Mouse (Mus musculus): ENCODE results near the gene Hmgb2. TPM values are rescaled to one million over a fixed set of nuclear protein-coding genes. Genes with fewer than 3 reads are reported as not detected.
"Not testable (repeated sequence)": the region's sequence is repeated elsewhere in the genome, so short reads cannot be mapped to it uniquely, and the experiment has no call there.

The Hmgb2 gene
- polyA plus RNA-seq, 1 experiment from 2014 or later: 287 TPM

DNA sequence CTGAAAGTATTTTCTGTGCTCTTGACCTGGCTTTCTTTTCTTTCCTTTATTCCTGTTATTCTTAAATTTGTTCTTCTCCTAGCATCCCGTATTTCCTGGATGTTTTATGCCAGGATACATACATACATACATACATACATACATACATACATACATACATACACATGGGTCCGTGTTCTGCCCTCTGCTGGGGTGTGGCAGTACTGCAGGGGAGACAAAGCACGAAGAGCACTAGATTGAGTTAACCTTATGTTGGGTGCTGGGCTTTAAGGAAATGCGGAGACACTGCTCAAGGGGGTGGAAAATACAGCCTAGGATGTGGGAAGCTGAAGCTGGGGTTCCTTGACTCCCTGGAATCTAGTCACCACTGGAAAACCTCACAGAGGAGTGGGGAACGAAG is 8.1 kb upstream of the Hmgb2 start:
- H3K27ac ChIP-seq (ENCODE audit: low read length): no peak overlapping the region
- no peak overlapping the region for H3K4me2 ChIP-seq (ENCODE audit: low read depth, low read length)
- no peaks in the 10 kb centered on the region for H3K36me3 ChIP-seq (ENCODE audit: control insufficient read depth, insufficient read depth, low read length)
- WGBS: 56% methylated on average over 5 of the region's 5 CpGs
- no peak overlapping the region for H3K9ac ChIP-seq (ENCODE audit: low read depth, low read length)
- no peaks in the 10 kb centered on the region for H3K27me3 ChIP-seq (replicated peaks; ENCODE audit: control insufficient read depth, insufficient read depth, low read length)
- no peak overlapping the region for H3K4me3 ChIP-seq (ENCODE audit: low read length)
- no peaks in the 10 kb centered on the region for H3K9me3 ChIP-seq (ENCODE audit: control insufficient read depth, low read length)
- no peak for ATAC-seq
- peaks cover 12% of the 10 kb centered on the region; the same call in 1 of the 2 replicates for H3K4me1 ChIP-seq (ENCODE audit: control insufficient read depth, insufficient read depth, low read length)

DNA sequence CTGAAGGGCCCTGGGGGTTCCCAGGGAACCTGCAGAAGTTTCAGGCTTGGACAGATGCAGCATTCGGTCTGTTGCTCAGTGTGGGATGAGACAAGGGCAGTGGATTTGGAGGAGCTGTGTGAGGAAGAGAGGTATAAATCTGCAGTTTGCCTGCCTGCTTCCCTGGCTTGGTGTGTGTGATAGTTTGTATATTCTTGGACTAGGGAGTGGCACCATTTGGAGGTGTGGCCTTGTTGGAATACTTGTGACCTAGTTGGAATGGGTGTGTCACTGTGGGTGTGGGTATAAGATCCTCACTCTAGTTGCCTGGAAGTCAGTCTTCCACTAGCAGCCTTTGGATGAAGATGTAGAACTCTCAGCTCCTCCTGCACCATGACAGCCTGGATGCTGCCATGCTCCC is 6.2 kb upstream of the Hmgb2 start:
- WGBS: 78% methylated on average over 1 of the region's 1 CpGs
- not testable (repeated sequence) for H3K4me3 ChIP-seq (ENCODE audit: low read length); H3K4me2 ChIP-seq (ENCODE audit: low read depth, low read length); H3K36me3 ChIP-seq (ENCODE audit: control insufficient read depth, insufficient read depth, low read length); H3K9ac ChIP-seq (ENCODE audit: low read depth, low read length); H3K4me1 ChIP-seq (ENCODE audit: control insufficient read depth, insufficient read depth, low read length); H3K27me3 ChIP-seq (replicated peaks; ENCODE audit: control insufficient read depth, insufficient read depth, low read length); H3K9me3 ChIP-seq (ENCODE audit: control insufficient read depth, low read length); H3K27ac ChIP-seq (ENCODE audit: low read length)
- ATAC-seq: peak; percentile 45; the same call in 1 of the 2 replicates

GRCm38 (mm10) chr8:57507556-57508063 is 4.1 kb upstream of the Hmgb2 start:
- 0 out of 2 replicates have a peak, but pooled peaks cover 6% of the 10 kb centered on the region for H3K4me1 ChIP-seq (ENCODE audit: control insufficient read depth, insufficient read depth, low read length)
- no peak overlapping the region for H3K27ac ChIP-seq (ENCODE audit: low read length)
- no peaks in the 10 kb centered on the region for H3K27me3 ChIP-seq (replicated peaks; ENCODE audit: control insufficient read depth, insufficient read depth, low read length)
- no peak overlapping the region for H3K9ac ChIP-seq (ENCODE audit: low read depth, low read length)
- no peak overlapping the region for H3K4me3 ChIP-seq (ENCODE audit: low read length)
- ATAC-seq: no peak
- WGBS: 91% methylated on average over 4 of the region's 4 CpGs
- H3K9me3 ChIP-seq (ENCODE audit: control insufficient read depth, low read length): no peaks in the 10 kb centered on the region
- H3K4me2 ChIP-seq (ENCODE audit: low read depth, low read length): no peak overlapping the region
- H3K36me3 ChIP-seq (ENCODE audit: control insufficient read depth, insufficient read depth, low read length): no peaks in the 10 kb centered on the region

DNA sequence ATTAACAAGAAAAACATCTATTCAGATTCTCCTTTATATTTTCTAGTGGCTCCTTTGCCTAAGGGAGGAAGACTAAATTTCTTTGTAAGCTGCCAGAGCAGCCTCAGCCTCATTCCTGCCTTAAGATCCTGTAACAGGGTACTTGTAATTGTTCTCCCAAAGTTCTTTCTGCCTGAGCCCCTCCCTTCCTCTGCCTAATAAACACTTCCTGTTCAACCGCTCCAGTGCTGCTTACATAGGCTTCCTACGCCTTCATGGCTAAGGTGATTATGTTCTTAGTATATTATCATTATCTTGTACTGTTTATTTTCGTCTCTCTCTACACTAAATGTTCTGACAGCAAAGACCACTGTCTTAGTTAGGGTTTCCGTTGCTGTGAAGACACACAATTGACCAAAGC is 3.0 kb upstream of the Hmgb2 start:
- 83% methylated on average over 4 of the region's 4 CpGs for WGBS
- no peak overlapping the region for H3K4me2 ChIP-seq (ENCODE audit: low read depth, low read length)

DNA sequence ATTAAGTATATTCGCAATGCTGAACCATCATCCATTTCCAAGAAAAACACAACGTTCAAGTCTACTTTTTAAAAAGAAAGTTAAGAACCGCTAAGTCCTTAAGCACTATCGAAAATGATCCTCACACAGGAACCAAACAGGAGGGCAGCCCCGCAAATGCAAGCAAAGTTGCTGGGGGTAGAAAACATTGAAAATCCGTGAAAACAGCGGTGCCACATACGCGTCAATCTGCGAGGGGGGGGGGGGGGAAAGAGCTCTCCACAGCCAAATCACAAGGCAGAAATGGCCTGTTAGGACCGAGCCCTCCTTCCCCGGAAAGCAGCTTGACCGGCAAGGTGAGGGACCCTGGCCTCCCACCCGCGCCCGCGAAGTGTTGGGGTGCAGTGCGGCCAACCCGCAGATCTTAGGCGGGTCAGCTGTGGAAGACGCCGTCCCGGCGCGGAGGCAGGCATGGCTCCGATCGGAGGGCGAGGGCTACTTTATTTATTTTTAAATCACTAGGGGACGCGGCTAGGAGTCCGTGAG is 854 bp upstream of the Hmgb2 start:
- Histone ChIP-seq H3K27ac (ENCODE audit: low read length) (peak overlapping the region; percentile 85), H3K9me3 (ENCODE audit: control insufficient read depth, low read length) (no peaks in the 10 kb centered on the region), H3K36me3 (ENCODE audit: control insufficient read depth, insufficient read depth, low read length) (0 out of 2 replicates have a peak, but pooled peaks cover 2% of the 10 kb centered on the region), H3K9ac (ENCODE audit: low read depth, low read length) (peak overlapping the region; percentile 85), H3K4me1 (ENCODE audit: control insufficient read depth, insufficient read depth, low read length) (peaks cover 4% of the 10 kb centered on the region; the same call in 1 of the 2 replicates), H3K4me2 (ENCODE audit: low read depth, low read length) (peak overlapping the region; percentile 86), H3K4me3 (ENCODE audit: low read length) (peak overlapping the region; percentile 88), H3K27me3 (replicated peaks; ENCODE audit: control insufficient read depth, insufficient read depth, low read length) (no peaks in the 10 kb centered on the region)
- ATAC-seq: no peak
- WGBS: 1% methylated on average over 31 of the region's 31 CpGs

More for the DNA sequence above, 3.0 kb upstream of the Hmgb2 start:
- Histone ChIP-seq H3K4me1 (ENCODE audit: control insufficient read depth, insufficient read depth, low read length) (0 out of 2 replicates have a peak, but pooled peaks cover 6% of the 10 kb centered on the region), H3K27me3 (replicated peaks; ENCODE audit: control insufficient read depth, insufficient read depth, low read length) (no peaks in the 10 kb centered on the region), H3K9ac (ENCODE audit: low read depth, low read length) (no peak overlapping the region), H3K9me3 (ENCODE audit: control insufficient read depth, low read length) (no peaks in the 10 kb centered on the region), H3K27ac (ENCODE audit: low read length) (no peak overlapping the region), H3K36me3 (ENCODE audit: control insufficient read depth, insufficient read depth, low read length) (no peaks in the 10 kb centered on the region), H3K4me3 (ENCODE audit: low read length) (no peak overlapping the region)
- no peak for ATAC-seq

DNA sequence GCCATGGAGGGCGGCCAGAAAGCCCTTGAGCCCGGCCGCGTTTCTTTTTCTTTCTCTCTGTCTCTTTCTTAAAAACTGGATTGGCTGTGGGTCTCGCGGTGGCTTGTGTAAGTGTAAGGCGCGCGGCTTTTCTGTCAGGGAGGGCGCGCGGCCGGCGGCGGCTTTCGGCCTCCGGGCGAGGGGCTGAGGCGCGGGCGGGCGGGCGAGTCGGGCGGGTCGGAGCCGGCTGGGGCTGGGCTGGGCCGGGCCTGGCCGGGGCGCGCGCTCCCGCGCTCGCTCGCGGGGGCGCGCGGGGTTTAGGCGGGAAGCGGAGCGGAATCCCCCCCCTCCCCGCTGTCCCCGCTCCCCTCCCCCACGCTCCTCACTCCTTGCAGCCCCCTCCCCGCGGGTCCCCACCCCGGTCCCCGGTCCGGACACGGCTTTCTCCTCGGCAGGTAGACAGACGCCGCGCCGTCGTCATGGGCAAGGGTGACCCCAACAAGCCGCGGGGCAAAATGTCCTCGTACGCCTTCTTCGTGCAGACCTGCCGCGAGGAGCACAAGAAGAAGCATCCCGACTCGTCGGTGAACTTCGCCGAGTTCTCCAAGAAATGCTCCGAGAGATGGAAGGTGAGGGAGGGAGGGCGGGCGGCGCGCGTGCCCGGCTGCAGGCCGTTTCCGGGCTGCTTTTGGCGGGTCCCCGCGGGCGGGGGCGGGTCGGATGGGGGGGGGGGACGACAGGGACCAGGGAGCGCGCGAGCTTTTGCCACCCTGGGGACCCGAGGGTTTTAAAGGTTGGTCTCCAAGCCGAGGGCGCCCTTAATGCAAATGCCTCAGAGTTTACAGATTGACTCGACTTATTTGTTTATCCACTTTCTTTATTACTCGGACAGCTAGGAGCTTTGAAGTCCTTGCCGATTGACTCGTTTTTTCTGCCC is 692 bp downstream of the Hmgb2 start:
- peak overlapping the region; percentile 100 for H3K27ac ChIP-seq (ENCODE audit: low read length)
- ATAC-seq: peak; percentile 52
- H3K4me3 ChIP-seq (ENCODE audit: low read length): peak overlapping the region; percentile 88
- no peaks in the 10 kb centered on the region for H3K27me3 ChIP-seq (replicated peaks; ENCODE audit: control insufficient read depth, insufficient read depth, low read length)
- no peaks in the 10 kb centered on the region for H3K9me3 ChIP-seq (ENCODE audit: control insufficient read depth, low read length)
- H3K9ac ChIP-seq (ENCODE audit: low read depth, low read length): peak overlapping the region; percentile 100
- under 1% methylated on average over 69 of the region's 96 CpGs for WGBS
- 0 out of 2 replicates have a peak, but pooled peaks cover 2% of the 10 kb centered on the region for H3K36me3 ChIP-seq (ENCODE audit: control insufficient read depth, insufficient read depth, low read length)
- H3K4me1 ChIP-seq (ENCODE audit: control insufficient read depth, insufficient read depth, low read length): peaks cover 4% of the 10 kb centered on the region; the same call in 1 of the 2 replicates
- peak overlapping the region; percentile 60 for H3K4me2 ChIP-seq (ENCODE audit: low read depth, low read length)

GRCm38 (mm10) chr8:57513178-57513661 is 1.5 kb downstream of the Hmgb2 start:
- 6% methylated on average over 9 of the region's 10 CpGs for WGBS
- Histone ChIP-seq H3K4me2 (ENCODE audit: low read depth, low read length) (peak overlapping the region; percentile 60), H3K4me3 (ENCODE audit: low read length) (peak overlapping the region; percentile 88), H3K27ac (ENCODE audit: low read length) (peak overlapping the region; percentile 100), H3K9ac (ENCODE audit: low read depth, low read length) (peak overlapping the region; percentile 100)
- not testable (repeated sequence) for H3K4me1 ChIP-seq (ENCODE audit: control insufficient read depth, insufficient read depth, low read length); H3K9me3 ChIP-seq (ENCODE audit: control insufficient read depth, low read length); H3K36me3 ChIP-seq (ENCODE audit: control insufficient read depth, insufficient read depth, low read length); H3K27me3 ChIP-seq (replicated peaks; ENCODE audit: control insufficient read depth, insufficient read depth, low read length); ATAC-seq

GRCm38 (mm10) chr8:57516685-57517084 is 5.0 kb downstream of the Hmgb2 start:
- not testable (repeated sequence) for H3K36me3 ChIP-seq (ENCODE audit: control insufficient read depth, insufficient read depth, low read length); H3K4me1 ChIP-seq (ENCODE audit: control insufficient read depth, insufficient read depth, low read length); H3K27ac ChIP-seq (ENCODE audit: low read length); ATAC-seq; H3K9me3 ChIP-seq (ENCODE audit: control insufficient read depth, low read length); H3K27me3 ChIP-seq (replicated peaks; ENCODE audit: control insufficient read depth, insufficient read depth, low read length); H3K4me3 ChIP-seq (ENCODE audit: low read length); H3K4me2 ChIP-seq (ENCODE audit: low read depth, low read length); H3K9ac ChIP-seq (ENCODE audit: low read depth, low read length)
- WGBS: 87% methylated on average over 5 of the region's 5 CpGs

DNA sequence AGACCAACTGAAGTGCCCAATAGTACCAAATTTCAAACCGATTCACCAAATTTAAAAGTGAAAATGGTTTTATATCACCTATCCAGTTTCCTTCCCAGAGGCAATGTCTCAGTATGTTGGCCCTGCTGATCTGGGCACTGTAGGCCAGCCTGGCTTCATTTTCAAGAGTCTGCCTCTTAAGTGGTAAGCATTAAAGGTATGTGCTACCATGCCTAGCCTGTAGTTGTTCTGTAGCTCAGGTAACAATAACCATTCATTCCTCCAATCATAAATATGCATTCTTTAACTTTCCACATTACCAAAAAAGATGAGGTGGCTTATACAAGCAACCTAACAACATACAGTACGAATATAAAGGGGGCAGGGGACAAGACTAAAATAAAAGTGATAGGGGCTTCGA is 6.0 kb downstream of the Hmgb2 start:
- no peak overlapping the region for H3K27ac ChIP-seq (ENCODE audit: low read length)
- no peaks in the 10 kb centered on the region for H3K27me3 ChIP-seq (replicated peaks; ENCODE audit: control insufficient read depth, insufficient read depth, low read length)
- H3K36me3 ChIP-seq (ENCODE audit: control insufficient read depth, insufficient read depth, low read length): 0 out of 2 replicates have a peak, but pooled peaks cover 2% of the 10 kb centered on the region
- H3K4me3 ChIP-seq (ENCODE audit: low read length): no peak overlapping the region
- ATAC-seq: no peak
- no peaks in the 10 kb centered on the region; the same call in 1 of the 2 replicates for H3K4me1 ChIP-seq (ENCODE audit: control insufficient read depth, insufficient read depth, low read length)
- H3K9me3 ChIP-seq (ENCODE audit: control insufficient read depth, low read length): no peaks in the 10 kb centered on the region
- WGBS: 94% methylated on average over 3 of the region's 3 CpGs
- H3K4me2 ChIP-seq (ENCODE audit: low read depth, low read length): no peak overlapping the region
- no peak overlapping the region for H3K9ac ChIP-seq (ENCODE audit: low read depth, low read length)
